Mouse (Mus musculus): ENCODE measurements around the gene Ctnna3. TPM values are rescaled to one million over a fixed set of nuclear protein-coding genes. Genes with fewer than 3 reads are reported as not detected.

The Ctnna3 gene
- polyA plus RNA-seq, 1 experiment from 2014 or later: 1.1 TPM

DNA sequence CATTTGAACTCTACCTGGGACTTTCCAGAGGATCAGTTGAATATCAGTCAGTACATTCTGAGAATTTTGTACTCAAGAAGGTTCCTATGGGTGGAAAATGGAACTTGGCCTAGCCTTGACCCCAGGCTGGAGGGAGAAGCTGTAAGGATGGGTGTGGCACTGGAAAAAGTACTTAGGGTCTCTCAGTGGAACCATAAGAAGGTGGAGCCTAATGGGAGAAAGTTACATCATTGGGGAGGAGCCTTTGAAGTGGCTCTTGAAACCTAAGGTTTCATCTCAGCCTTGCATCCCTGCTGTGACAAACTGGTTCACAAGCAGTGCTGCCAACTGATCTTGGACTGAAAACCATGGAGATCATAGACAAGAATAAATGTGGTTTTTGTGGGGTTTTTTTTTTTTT, 1318.8 kb downstream of the Ctnna3 start:
- Histone ChIP-seq H3K36me3 (no peaks in the 10 kb centered on the region), H3K9me3 (no peaks in the 10 kb centered on the region)
- ATAC-seq (replicated peaks): no peak

GRCm38 (mm10) chr10:64750791-64751190, 1320.9 kb downstream of the Ctnna3 start:
- no peaks in the 10 kb centered on the region for H3K36me3 ChIP-seq
- ATAC-seq (replicated peaks): no peak; the same call in 1 of the 2 replicates

More for the DNA sequence above, 1318.8 kb downstream of the Ctnna3 start:
- H3K27me3 ChIP-seq: no peaks in the 10 kb centered on the region
- no peak overlapping the region for H3K9ac ChIP-seq (replicated peaks)
- no peak overlapping the region for H3K4me2 ChIP-seq (replicated peaks)
- no peak overlapping the region for H3K27ac ChIP-seq (replicated peaks)
- H3K4me1 ChIP-seq: no peaks in the 10 kb centered on the region
- H3K4me3 ChIP-seq: no peak overlapping the region

GRCm38 (mm10) chr10:64836315-64836714, 1406.4 kb downstream of the Ctnna3 start:
- WGBS: 95% methylated on average over 1 of the region's 1 CpGs

More at GRCm38 (mm10) chr10:64750791-64751190, 1320.9 kb downstream of the Ctnna3 start:
- Histone ChIP-seq H3K4me3 (no peak overlapping the region), H3K9ac (replicated peaks) (no peak overlapping the region), H3K27ac (replicated peaks) (no peak overlapping the region), H3K4me2 (replicated peaks) (no peak overlapping the region), H3K27me3 (no peaks in the 10 kb centered on the region), H3K4me1 (no peaks in the 10 kb centered on the region), H3K9me3 (no peaks in the 10 kb centered on the region)
- 40% methylated on average over 5 of the region's 5 CpGs for WGBS

GRCm38 (mm10) chr10:64861439-64861838, 1431.5 kb downstream of the Ctnna3 start:
- no peak overlapping the region for H3K4me3 ChIP-seq
- H3K9ac ChIP-seq (replicated peaks): no peak overlapping the region
- H3K4me2 ChIP-seq (replicated peaks): no peak overlapping the region
- no peak for ATAC-seq (replicated peaks)
- WGBS: 76% methylated on average over 2 of the region's 2 CpGs
- H3K9me3 ChIP-seq: no peaks in the 10 kb centered on the region
- H3K27ac ChIP-seq (replicated peaks): no peak overlapping the region
- H3K27me3 ChIP-seq: no peaks in the 10 kb centered on the region
- no peaks in the 10 kb centered on the region for H3K36me3 ChIP-seq
- no peaks in the 10 kb centered on the region for H3K4me1 ChIP-seq

More at GRCm38 (mm10) chr10:64836315-64836714, 1406.4 kb downstream of the Ctnna3 start:
- no peaks in the 10 kb centered on the region for H3K4me1 ChIP-seq
- H3K36me3 ChIP-seq: no peaks in the 10 kb centered on the region
- no peaks in the 10 kb centered on the region for H3K27me3 ChIP-seq
- H3K9ac ChIP-seq (replicated peaks): no peak overlapping the region
- H3K4me3 ChIP-seq: no peak overlapping the region
- ATAC-seq (replicated peaks): no peak
- H3K9me3 ChIP-seq: no peaks in the 10 kb centered on the region
- H3K27ac ChIP-seq (replicated peaks): no peak overlapping the region
- H3K4me2 ChIP-seq (replicated peaks): no peak overlapping the region

DNA sequence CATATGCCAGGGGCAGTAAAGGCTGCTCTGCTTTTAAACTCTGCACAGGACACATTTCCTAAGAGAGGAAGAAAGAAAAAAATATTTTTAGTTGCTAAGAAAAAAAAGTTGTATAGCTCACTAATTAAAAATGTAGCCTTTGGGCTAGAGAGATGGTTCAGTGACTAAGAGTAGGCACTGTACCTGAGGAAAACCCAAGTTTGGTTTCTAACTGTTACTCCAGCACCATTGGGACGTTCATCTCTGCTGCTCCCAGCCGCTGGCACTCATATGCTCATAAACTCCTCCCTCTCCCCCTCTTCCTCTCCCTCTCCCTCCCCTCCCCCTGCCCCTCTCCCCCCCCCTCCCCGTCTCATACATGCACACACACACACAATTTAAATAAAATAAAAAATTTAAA, 1441.0 kb downstream of the Ctnna3 start:
- ATAC-seq (replicated peaks): no peak
- no peak overlapping the region for H3K4me3 ChIP-seq
- 71% methylated on average over 3 of the region's 3 CpGs for WGBS

GRCm38 (mm10) chr10:64876506-64876905, 1446.6 kb downstream of the Ctnna3 start:
- no peaks in the 10 kb centered on the region for H3K9me3 ChIP-seq
- no peak overlapping the region for H3K4me3 ChIP-seq
- no peak overlapping the region for H3K9ac ChIP-seq (replicated peaks)
- ATAC-seq (replicated peaks): no peak
- no peaks in the 10 kb centered on the region for H3K36me3 ChIP-seq
- no peaks in the 10 kb centered on the region for H3K27me3 ChIP-seq
- 75% methylated on average over 2 of the region's 2 CpGs for WGBS
- H3K4me2 ChIP-seq (replicated peaks): no peak overlapping the region
- H3K4me1 ChIP-seq: no peaks in the 10 kb centered on the region
- H3K27ac ChIP-seq (replicated peaks): no peak overlapping the region

More for the DNA sequence above, 1441.0 kb downstream of the Ctnna3 start:
- no peaks in the 10 kb centered on the region for H3K4me1 ChIP-seq
- no peak overlapping the region for H3K27ac ChIP-seq (replicated peaks)
- no peaks in the 10 kb centered on the region for H3K9me3 ChIP-seq
- no peaks in the 10 kb centered on the region for H3K27me3 ChIP-seq
- H3K4me2 ChIP-seq (replicated peaks): no peak overlapping the region
- H3K36me3 ChIP-seq: no peaks in the 10 kb centered on the region
- H3K9ac ChIP-seq (replicated peaks): no peak overlapping the region

DNA sequence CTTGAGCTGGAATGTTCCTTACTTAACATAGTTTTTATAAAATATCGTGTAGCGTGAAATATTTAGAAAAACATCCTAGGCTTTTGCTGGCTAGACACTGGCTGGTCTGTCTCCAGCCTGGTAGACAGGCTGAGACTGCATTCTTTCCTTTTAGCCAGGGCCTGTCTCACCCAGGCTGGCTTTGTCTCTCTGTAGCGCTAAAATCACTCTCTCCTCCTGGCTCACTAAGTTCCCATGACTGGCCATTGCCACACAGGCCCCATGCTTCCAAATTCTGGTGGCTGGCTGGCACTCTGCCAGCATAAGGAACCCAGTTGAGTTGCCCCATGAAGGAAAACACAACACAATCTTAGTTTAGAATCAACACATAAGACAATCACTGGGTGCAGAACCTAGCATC, 1450.0 kb downstream of the Ctnna3 start:
- Histone ChIP-seq H3K4me2 (replicated peaks) (no peak overlapping the region), H3K4me3 (no peak overlapping the region), H3K36me3 (no peaks in the 10 kb centered on the region), H3K27me3 (no peaks in the 10 kb centered on the region), H3K9me3 (no peaks in the 10 kb centered on the region), H3K9ac (replicated peaks) (no peak overlapping the region), H3K27ac (replicated peaks) (no peak overlapping the region), H3K4me1 (no peaks in the 10 kb centered on the region)
- peak; percentile 67; the same call in 1 of the 2 replicates for ATAC-seq (replicated peaks)
- 56% methylated on average over 3 of the region's 3 CpGs for WGBS

- Histone ChIP-seq H3K4me2 (replicated peaks) (no peak overlapping the region), H3K4me3 (no peak overlapping the region), H3K9me3 (no peaks in the 10 kb centered on the region), H3K36me3 (no peaks in the 10 kb centered on the region), H3K27ac (replicated peaks) (no peak overlapping the region), H3K9ac (replicated peaks) (no peak overlapping the region), H3K27me3 (no peaks in the 10 kb centered on the region), H3K4me1 (no peaks in the 10 kb centered on the region)
- no peak for ATAC-seq (replicated peaks)
- 89% methylated on average over 9 of the region's 9 CpGs for WGBS
Observed at GRCm38 (mm10) chr10:64886946-64887345, 1457.0 kb downstream of the Ctnna3 start.

GRCm38 (mm10) chr10:64892458-64892857, 1462.6 kb downstream of the Ctnna3 start:
- Histone ChIP-seq H3K27ac (replicated peaks) (no peak overlapping the region), H3K4me2 (replicated peaks) (no peak overlapping the region), H3K9ac (replicated peaks) (no peak overlapping the region), H3K4me3 (no peak overlapping the region), H3K27me3 (no peaks in the 10 kb centered on the region), H3K36me3 (no peaks in the 10 kb centered on the region), H3K9me3 (no peaks in the 10 kb centered on the region), H3K4me1 (no peaks in the 10 kb centered on the region)
- ATAC-seq (replicated peaks): no peak

- H3K4me1 ChIP-seq: no peaks in the 10 kb centered on the region
- WGBS: 94% methylated on average over 1 of the region's 1 CpGs
- H3K27me3 ChIP-seq: no peaks in the 10 kb centered on the region
- H3K4me2 ChIP-seq (replicated peaks): no peak overlapping the region
- no peak for ATAC-seq (replicated peaks)
- H3K9ac ChIP-seq (replicated peaks): no peak overlapping the region
- no peaks in the 10 kb centered on the region for H3K9me3 ChIP-seq
- H3K36me3 ChIP-seq: no peaks in the 10 kb centered on the region
- no peak overlapping the region for H3K4me3 ChIP-seq
- H3K27ac ChIP-seq (replicated peaks): no peak overlapping the region
Observed at GRCm38 (mm10) chr10:64898739-64899138, 1468.8 kb downstream of the Ctnna3 start.

GRCm38 (mm10) chr10:64901726-64902125, 1471.8 kb downstream of the Ctnna3 start:
- Histone ChIP-seq H3K27me3 (no peaks in the 10 kb centered on the region), H3K9me3 (no peaks in the 10 kb centered on the region), H3K4me1 (no peaks in the 10 kb centered on the region), H3K4me2 (replicated peaks) (no peak overlapping the region), H3K27ac (replicated peaks) (no peak overlapping the region), H3K9ac (replicated peaks) (no peak overlapping the region), H3K36me3 (no peaks in the 10 kb centered on the region), H3K4me3 (no peak overlapping the region)
- ATAC-seq (replicated peaks): no peak
- WGBS: 90% methylated on average over 3 of the region's 3 CpGs

- 66% methylated on average over 7 of the region's 7 CpGs for WGBS
- peak; percentile 32; the same call in 1 of the 2 replicates for ATAC-seq (replicated peaks)
- no peak overlapping the region for H3K9ac ChIP-seq (replicated peaks)
- no peaks in the 10 kb centered on the region for H3K27me3 ChIP-seq
- peak overlapping the region; percentile 55; the same call in 1 of the 2 replicates for H3K27ac ChIP-seq (replicated peaks)
- H3K4me3 ChIP-seq: no peak overlapping the region
- H3K9me3 ChIP-seq: no peaks in the 10 kb centered on the region
- H3K4me2 ChIP-seq (replicated peaks): no peak overlapping the region
- no peaks in the 10 kb centered on the region for H3K36me3 ChIP-seq
- H3K4me1 ChIP-seq: no peaks in the 10 kb centered on the region
Observed at GRCm38 (mm10) chr10:64940975-64941374, 1511.1 kb downstream of the Ctnna3 start.

DNA sequence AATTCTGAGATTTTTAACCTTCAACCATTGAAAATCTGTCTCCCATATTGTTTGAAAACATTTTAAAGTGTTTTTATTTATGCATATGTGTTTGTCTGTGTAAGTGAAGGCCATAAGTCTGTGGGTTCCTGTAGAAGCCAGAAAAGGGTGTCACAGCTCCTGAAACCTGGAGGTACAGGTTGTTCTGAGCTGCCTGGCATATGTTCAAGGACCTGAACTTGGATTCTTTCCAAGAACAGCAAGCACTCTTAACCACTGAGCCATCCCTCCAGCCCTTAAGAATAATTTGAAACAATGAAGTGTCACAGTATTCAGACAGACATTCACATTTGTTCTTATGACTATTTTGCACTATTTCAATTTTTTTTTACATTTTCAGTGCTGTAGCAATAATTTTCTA, 1528.5 kb downstream of the Ctnna3 start:
- Histone ChIP-seq H3K4me3 (no peak overlapping the region), H3K9me3 (no peaks in the 10 kb centered on the region), H3K27ac (replicated peaks) (no peak overlapping the region), H3K4me1 (no peaks in the 10 kb centered on the region), H3K27me3 (no peaks in the 10 kb centered on the region), H3K4me2 (replicated peaks) (no peak overlapping the region), H3K36me3 (no peaks in the 10 kb centered on the region), H3K9ac (replicated peaks) (no peak overlapping the region)
- ATAC-seq (replicated peaks): no peak
